Mouse (Mus musculus) ES-Bruce4 (cell line): ENCODE results near the gene Cacna1b.

Experiments used
- CTCF ChIP-seq: IDR thresholded peaks from one replicate; pipeline ENCODE4 v1.8.1; 2011; ENCODE audit warnings: low read depth, low read length
- POLR2A ChIP-seq: IDR thresholded peaks from one replicate; pipeline ENCODE4 v1.8.1; 2011; ENCODE audit warnings: low read length; ENCODE audit not compliant: insufficient read depth

GRCm38 (mm10) chr2:24781253-24781652, 18.3 kb upstream of the Cacna1b start:
- TF ChIP-seq CTCF: peak; percentile 50
- TF ChIP-seq POLR2A: no peak
